Mouse (Mus musculus) heart, embryonic 13.5 days (tissue): ENCODE data around the gene Ccdc65. TPM values are rescaled to one million over a fixed set of nuclear protein-coding genes. Genes with fewer than 3 reads are reported as not detected.
"Not testable (repeated sequence)": the region's sequence is repeated elsewhere in the genome, so short reads cannot be mapped to it uniquely, and the experiment has no call there.

Experiments used
- ATAC-seq: fragments of 200-750 bp; cut with Nextera tagmentation; 2 replicates; pipeline ENCODE4 v1.8.0; 2017; ENCODE audit warnings: moderate TSS enrichment; ENCODE audit not compliant: insufficient number of reproducible peaks, low FRiP score, low TSS enrichment; ENCODE audit errors: extremely low read depth
- H3K27ac ChIP-seq: fragments of 300-500 bp; sonication (generic); replicated peaks from 2 replicates; pipeline ENCODE4 v1.5.1; 2015; ENCODE audit warnings: moderate library complexity, mild to moderate bottlenecking, inconsistent platforms
- H3K27me3 ChIP-seq: fragments of 300-500 bp; sonication (generic); replicated peaks from 2 replicates; pipeline ENCODE4 v1.6.1; 2015; ENCODE audit warnings: mild to moderate bottlenecking, inconsistent platforms
- H3K36me3 ChIP-seq: fragments of 300-500 bp; sonication (generic); 2 replicates; pipeline ENCODE4 v1.6.1; 2015; ENCODE audit warnings: mild to moderate bottlenecking, inconsistent platforms
- H3K4me1 ChIP-seq: fragments of 300-500 bp; sonication (generic); 2 replicates; pipeline ENCODE4 v1.6.1; 2015; ENCODE audit warnings: inconsistent platforms
- H3K4me2 ChIP-seq: fragments of 300-500 bp; sonication (generic); 2 replicates; pipeline ENCODE4 v1.6.1; 2015; ENCODE audit warnings: inconsistent platforms, mild to moderate bottlenecking, moderate library complexity
- H3K4me3 ChIP-seq: fragments of 300-500 bp; sonication (generic); 2 replicates; pipeline ENCODE4 v1.5.1; 2015; ENCODE audit warnings: moderate library complexity, mild to moderate bottlenecking, inconsistent platforms
- H3K9ac ChIP-seq: fragments of 300-500 bp; sonication (generic); 2 replicates; pipeline ENCODE4 v1.6.1; 2015; ENCODE audit warnings: inconsistent platforms, mild to moderate bottlenecking, moderate library complexity
- H3K9me3 ChIP-seq: fragments of 300-500 bp; sonication (generic); 2 replicates; pipeline ENCODE4 v1.6.1; 2016; ENCODE audit warnings: inconsistent platforms
- WGBS: fragments of 180-500 bp; shearing (Covaris S2); methylation state at CpG from one replicate; pipeline ENCODE4 v1.1.7; 2015; ENCODE audit warnings: mixed read lengths; 5-methylcytosine and 5-hydroxymethylcytosine counted together
- polyA plus RNA-seq: library from polyadenylated mRNA; unstranded; fragments of >200 nt; fragmentation: Nextera tagmentation; extraction: Ambion mirVana; gene quantifications from 2 replicates; pipeline ENCODE4 v1.2.1, GENCODE M21; 2015

Gene Ccdc65
- polyA plus RNA-seq, 1 experiment from 2014 or later: 0.39 TPM

DNA sequence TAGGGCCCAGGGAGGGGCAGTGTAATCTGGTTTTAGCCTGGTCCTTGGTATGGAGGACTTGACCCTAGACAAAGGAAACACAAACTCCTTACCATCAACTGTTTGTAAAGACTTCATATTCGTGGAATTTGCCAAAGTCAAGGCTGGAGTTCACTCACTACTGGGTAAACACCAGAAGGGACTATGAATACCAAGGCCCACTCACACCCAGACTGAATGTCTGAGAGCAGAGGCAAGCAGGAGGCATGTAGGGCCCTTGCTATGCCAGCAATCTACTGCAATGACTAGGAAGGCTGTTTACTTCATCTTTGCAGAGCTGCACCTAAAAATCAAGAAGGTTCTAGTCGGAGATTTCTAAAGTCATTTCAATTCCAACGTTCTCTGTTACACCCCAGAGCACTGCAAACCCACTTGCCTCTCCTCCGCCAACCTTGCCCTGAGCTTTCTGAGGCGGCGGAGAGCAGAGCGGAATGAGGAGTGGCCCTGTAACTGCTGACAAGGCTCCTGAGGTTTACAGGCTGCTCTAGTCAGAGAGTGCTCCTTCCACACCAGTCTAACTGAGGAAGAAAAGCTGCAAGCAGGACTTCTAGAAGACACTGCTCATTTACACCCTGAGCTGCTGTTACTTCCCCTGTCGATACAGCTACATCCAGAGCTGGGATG, 34.9 kb downstream of the Ccdc65 start:
- 73% methylated on average over 8 of the region's 8 CpGs for WGBS
- ATAC-seq: no peak

DNA sequence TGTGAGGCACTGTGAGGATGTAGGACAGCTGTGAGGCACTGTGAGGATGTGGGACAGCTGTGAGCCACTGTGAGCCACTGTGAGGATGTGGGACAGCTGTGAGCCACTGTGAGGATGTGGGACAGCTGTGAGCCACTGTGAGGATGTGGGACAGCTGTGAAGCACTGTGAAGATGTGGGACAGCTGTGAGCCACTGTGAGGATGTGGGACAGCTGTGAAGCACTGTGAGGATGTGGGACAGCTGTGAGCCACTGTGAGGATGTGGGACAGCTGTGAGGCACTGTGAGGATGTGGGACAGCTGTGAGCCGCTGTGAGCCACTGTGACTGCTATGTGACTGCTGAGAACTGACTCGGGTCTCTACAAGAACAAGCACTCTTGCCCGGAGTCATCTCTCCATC, 35.9 kb downstream of the Ccdc65 start:
- H3K4me2 ChIP-seq, H3K27ac ChIP-seq, ATAC-seq, H3K27me3 ChIP-seq, H3K9me3 ChIP-seq, H3K4me3 ChIP-seq, H3K9ac ChIP-seq: not testable (repeated sequence)
- Histone ChIP-seq H3K4me1 (peaks cover 33% of the 10 kb centered on the region), H3K36me3 (peaks cover 51% of the 10 kb centered on the region)
- WGBS: 77% methylated on average over 3 of the region's 3 CpGs

More for the DNA sequence above, 34.9 kb downstream of the Ccdc65 start:
- peaks cover 33% of the 10 kb centered on the region for H3K4me1 ChIP-seq
- no peaks in the 10 kb centered on the region for H3K27me3 ChIP-seq
- H3K4me3 ChIP-seq: no peak overlapping the region
- no peak overlapping the region for H3K4me2 ChIP-seq
- no peak overlapping the region for H3K9ac ChIP-seq
- peaks cover 59% of the 10 kb centered on the region for H3K36me3 ChIP-seq
- no peaks in the 10 kb centered on the region for H3K9me3 ChIP-seq
- no peak overlapping the region for H3K27ac ChIP-seq

DNA sequence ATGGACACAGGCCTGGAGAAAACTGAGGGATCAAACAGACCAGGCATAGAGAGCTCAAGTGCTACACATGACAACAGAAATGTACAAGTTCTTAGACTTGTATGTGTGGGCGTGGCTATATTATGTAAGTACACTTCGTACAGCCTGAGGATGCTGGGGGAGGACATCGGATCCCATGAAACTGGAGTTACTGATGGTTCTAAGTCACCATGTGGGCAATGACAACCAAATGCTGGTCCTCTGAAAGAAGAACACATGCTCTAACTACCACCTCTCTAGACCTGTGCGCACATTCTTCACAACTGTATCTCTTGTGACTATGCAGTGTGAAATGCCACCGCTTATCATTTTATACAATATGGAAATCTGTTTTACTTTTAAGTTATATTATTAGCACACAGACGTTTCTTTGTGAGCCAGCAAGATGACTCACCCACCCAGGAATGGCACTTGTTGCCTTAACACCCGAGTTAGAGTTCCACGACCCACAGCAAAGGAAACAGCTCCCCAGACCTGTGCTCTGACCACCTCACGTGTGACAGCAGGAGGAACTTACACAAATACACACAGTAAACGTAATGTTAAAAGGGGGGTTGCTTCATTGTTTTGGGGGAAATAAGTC, 38.4 kb downstream of the Ccdc65 start:
- 0 out of 2 replicates have a peak overlapping the region, but pooled peaks have one; percentile 10 for H3K9ac ChIP-seq
- ATAC-seq: no peak
- peaks cover 38% of the 10 kb centered on the region for H3K36me3 ChIP-seq
- no peaks in the 10 kb centered on the region for H3K9me3 ChIP-seq
- WGBS: 62% methylated on average over 10 of the region's 10 CpGs
- no peaks in the 10 kb centered on the region for H3K27me3 ChIP-seq
- peaks cover 33% of the 10 kb centered on the region for H3K4me1 ChIP-seq
- H3K4me2 ChIP-seq: no peak overlapping the region
- H3K4me3 ChIP-seq: no peak overlapping the region
- no peak overlapping the region for H3K27ac ChIP-seq

DNA sequence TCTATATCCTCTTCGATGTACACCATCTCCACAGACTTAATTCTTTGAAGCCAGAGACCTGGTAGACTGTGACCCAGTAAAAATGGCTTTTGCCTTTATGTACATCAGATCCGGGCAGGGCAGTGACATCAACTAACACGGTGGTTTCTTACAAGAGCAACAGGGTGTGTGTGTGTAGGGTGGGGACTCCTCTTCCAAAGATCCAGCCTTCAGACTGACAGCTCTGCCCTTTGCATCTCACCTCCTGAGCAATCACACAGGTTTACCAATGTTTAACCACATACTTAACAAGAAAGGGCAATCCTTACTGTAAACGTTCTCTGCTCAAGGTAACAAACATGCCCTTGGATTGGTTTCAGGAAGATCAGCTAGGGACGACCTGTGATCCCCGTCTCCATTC, 39.3 kb downstream of the Ccdc65 start:
- H3K27ac ChIP-seq: no peak overlapping the region
- no peaks in the 10 kb centered on the region for H3K27me3 ChIP-seq
- peaks cover 33% of the 10 kb centered on the region for H3K4me1 ChIP-seq
- no peak for ATAC-seq
- 78% methylated on average over 6 of the region's 6 CpGs for WGBS
- peaks cover 30% of the 10 kb centered on the region for H3K36me3 ChIP-seq
- no peak overlapping the region for H3K4me2 ChIP-seq
- no peaks in the 10 kb centered on the region for H3K9me3 ChIP-seq
- 0 out of 2 replicates have a peak overlapping the region, but pooled peaks have one; percentile 10 for H3K9ac ChIP-seq
- H3K4me3 ChIP-seq: no peak overlapping the region

DNA sequence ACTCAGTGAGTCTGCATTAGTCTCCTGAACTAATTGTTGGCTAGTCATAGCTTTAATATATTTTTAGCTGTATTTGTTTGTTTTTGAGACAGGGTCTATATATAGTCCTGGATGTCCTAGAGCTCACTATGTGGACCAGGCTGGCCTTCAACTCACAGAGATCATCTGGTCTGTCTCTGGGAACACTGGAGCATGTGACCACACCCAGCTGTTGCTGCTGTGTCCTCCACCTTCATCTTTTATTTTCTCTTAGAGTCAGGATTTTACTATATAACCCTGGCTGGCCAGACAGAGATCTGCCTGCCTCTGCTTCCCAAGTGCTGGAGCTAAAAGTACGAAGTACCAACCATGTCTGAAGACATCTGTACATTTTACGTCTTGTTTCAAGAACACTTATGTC, 41.1 kb downstream of the Ccdc65 start:
- Histone ChIP-seq H3K9ac (no peak overlapping the region), H3K4me3 (no peak overlapping the region), H3K36me3 (peaks cover 15% of the 10 kb centered on the region), H3K27ac (no peak overlapping the region), H3K27me3 (no peaks in the 10 kb centered on the region), H3K4me2 (no peak overlapping the region), H3K4me1 (peaks cover 39% of the 10 kb centered on the region), H3K9me3 (no peaks in the 10 kb centered on the region)
- 93% methylated on average over 2 of the region's 2 CpGs for WGBS
- ATAC-seq: no peak

DNA sequence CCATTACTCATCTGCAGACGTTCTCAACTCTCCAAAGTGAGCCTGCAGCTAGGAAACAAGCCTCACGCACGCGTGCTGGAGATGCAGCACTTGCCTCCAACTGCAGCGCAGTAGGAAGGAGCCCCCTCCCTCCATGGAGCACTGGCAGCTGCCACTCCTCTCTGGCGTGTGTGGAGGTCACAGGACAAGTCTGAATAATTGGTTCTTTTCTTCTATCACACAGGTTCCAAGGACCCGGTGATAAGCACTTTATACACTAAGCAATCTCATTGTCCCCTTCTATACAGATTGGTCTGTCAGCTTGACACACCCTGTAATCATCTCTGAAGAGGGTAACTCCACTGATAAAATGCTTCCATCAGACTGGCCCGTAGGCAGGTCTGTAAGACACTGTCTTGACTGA, 45.0 kb downstream of the Ccdc65 start:
- peaks cover 25% of the 10 kb centered on the region for H3K36me3 ChIP-seq
- no peak overlapping the region for H3K4me3 ChIP-seq
- 58% methylated on average over 8 of the region's 8 CpGs for WGBS
- no peak for ATAC-seq
- H3K9ac ChIP-seq: no peak overlapping the region
- H3K4me1 ChIP-seq: peaks cover 21% of the 10 kb centered on the region; the same call in 1 of the 2 replicates
- H3K9me3 ChIP-seq: no peaks in the 10 kb centered on the region
- H3K4me2 ChIP-seq: no peak overlapping the region
- no peaks in the 10 kb centered on the region for H3K27me3 ChIP-seq
- H3K27ac ChIP-seq: no peak overlapping the region

DNA sequence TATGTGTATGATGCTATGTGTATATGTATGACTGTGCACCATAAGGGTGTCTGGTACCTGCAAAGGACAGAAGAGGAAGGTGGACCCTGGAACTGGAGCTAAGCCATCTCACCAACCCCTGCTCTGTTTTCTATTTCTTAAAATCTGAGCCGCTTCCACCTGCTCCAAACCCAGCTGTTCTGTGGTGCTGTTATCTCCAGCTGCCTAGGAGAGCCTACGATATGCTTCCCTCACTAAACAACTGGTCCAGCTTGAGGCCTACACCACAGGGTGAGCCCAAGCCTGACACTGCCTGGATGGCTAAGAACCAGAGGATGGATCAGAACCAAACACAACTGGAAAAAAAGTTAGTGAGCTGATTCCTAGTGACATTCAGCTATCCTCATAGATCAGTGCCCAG, 46.1 kb downstream of the Ccdc65 start:
- H3K4me2 ChIP-seq: no peak overlapping the region
- peaks cover 35% of the 10 kb centered on the region for H3K36me3 ChIP-seq
- no peaks in the 10 kb centered on the region for H3K27me3 ChIP-seq
- no peak overlapping the region for H3K4me3 ChIP-seq
- H3K9ac ChIP-seq: 0 out of 2 replicates have a peak overlapping the region, but pooled peaks have one; percentile 21
- H3K27ac ChIP-seq: no peak overlapping the region
- ATAC-seq: no peak
- H3K9me3 ChIP-seq: no peaks in the 10 kb centered on the region
- 78% methylated on average over 2 of the region's 2 CpGs for WGBS
- H3K4me1 ChIP-seq: peaks cover 21% of the 10 kb centered on the region; the same call in 1 of the 2 replicates

DNA sequence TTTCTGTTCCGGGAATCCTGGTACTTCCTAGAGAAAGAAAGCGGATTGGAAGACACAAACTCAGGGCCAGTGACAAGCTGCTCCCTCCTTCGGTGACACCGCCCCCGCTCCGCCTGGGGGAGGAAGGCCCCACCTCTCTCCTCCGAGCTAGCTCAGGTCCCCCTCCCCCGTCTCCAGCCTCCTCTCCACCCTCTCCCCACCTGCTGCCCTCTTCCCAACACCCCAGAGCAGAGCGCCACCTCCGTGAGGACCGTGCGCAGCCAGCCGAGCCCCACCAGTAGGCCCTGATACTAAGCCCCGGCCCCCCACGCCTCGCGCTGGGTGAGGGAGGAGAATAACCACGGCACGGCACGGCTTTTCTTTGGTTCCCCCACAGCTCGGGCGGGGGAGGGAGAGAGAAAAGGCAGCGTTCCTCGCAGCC, 54.2 kb downstream of the Ccdc65 start:
- peak overlapping the region; percentile 99 for H3K4me3 ChIP-seq
- peak overlapping the region; percentile 98 for H3K9ac ChIP-seq
- WGBS: under 1% methylated on average over 22 of the region's 24 CpGs
- H3K4me1 ChIP-seq: peaks cover 18% of the 10 kb centered on the region
- H3K27ac ChIP-seq: peak overlapping the region; percentile 84
- ATAC-seq: peak; percentile 51; the same call in 1 of the 2 replicates
- no peaks in the 10 kb centered on the region for H3K9me3 ChIP-seq
- peak overlapping the region; percentile 88 for H3K4me2 ChIP-seq
- H3K36me3 ChIP-seq: peaks cover 31% of the 10 kb centered on the region
- H3K27me3 ChIP-seq: peaks cover 21% of the 10 kb centered on the region

DNA sequence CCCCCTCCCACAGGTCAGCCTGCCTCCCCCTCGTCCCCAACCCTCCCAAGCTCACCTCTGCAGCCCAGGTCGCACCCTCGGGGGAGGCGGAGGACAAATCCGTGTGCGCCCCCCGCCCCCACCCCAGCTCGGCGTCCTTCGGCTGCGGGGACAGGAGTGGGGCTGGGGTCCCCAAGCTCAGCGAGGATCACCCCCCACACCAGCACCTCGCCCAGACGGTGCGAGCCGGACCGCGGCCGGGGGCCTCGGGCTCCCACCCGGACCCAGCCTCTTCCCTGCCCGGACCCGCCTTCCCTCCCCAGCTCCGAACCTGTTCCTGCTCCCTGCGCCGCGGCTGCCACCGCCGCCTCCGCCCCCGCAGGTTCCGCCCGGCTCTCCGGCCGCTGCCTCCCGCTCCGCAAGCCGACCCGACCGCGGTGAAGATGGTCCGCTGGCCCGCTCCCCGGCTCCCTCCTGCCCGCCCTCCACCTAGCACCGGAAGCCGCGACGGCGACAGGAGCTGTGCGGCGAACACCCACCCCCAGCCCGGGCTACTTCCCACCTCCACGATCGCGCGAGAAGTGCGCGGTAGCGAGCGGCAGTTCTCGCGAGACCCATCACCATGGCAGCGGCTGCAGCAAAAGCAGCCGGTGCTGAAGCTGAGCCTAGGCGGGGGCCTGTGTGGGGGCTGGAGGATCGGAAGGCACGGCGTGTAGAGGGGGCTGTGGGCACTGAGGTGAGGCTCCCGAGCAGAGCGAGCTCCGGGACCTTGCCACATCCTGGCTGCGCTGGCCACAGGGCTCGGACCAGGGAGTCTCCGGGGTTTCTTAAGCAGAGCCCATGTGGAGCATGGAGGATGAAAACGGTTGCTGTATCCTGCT, 54.9 kb downstream of the Ccdc65 start, which contains the start of gene Arf3:
Gene Arf3, minus strand, starts transcription at position 545 of the 860 bp plus-strand sequence.
- Histone ChIP-seq H3K27me3 (peaks cover 24% of the 10 kb centered on the region), H3K27ac (peak within 1 kb of the TSS; percentile 84), H3K9ac (peak within 1 kb of the TSS; percentile 98), H3K4me1 (peaks cover 18% of the 10 kb centered on the region), H3K9me3 (no peaks in the 10 kb centered on the region), H3K4me2 (peak within 1 kb of the TSS; percentile 88), H3K4me3 (peak within 1 kb of the TSS; percentile 99), H3K36me3 (peaks cover 26% of the 10 kb centered on the region)
- ATAC-seq: peak; percentile 87
- under 1% methylated on average over 65 of the region's 76 CpGs for WGBS

DNA sequence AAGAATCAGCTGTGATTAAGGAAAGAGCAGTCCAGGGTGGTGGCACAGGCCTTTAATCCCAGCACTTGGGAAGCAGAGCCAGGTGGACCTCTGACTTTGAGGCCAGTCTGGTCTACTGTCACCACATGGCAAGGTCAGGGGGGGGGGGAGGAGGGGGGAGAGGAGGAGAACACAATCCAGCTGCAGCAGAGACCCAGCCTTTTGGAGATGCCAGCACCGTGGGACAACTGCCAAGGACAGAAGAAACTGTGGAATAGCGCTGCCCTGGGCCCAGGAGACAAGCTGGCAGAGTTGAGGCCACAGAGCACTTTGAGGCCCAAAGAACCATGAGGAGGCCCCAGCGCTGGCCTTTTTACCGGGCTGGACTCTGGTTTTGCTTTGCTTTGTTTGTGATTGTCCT, 57.9 kb downstream of the Ccdc65 start:
- Histone ChIP-seq H3K9me3 (no peaks in the 10 kb centered on the region), H3K4me1 (peaks cover 17% of the 10 kb centered on the region), H3K27ac (no peak overlapping the region), H3K4me3 (no peak overlapping the region), H3K36me3 (0 out of 2 replicates have a peak, but pooled peaks cover 2% of the 10 kb centered on the region), H3K9ac (no peak overlapping the region), H3K27me3 (peaks cover 53% of the 10 kb centered on the region), H3K4me2 (no peak overlapping the region)
- WGBS: 59% methylated on average over 4 of the region's 4 CpGs
- no peak for ATAC-seq

DNA sequence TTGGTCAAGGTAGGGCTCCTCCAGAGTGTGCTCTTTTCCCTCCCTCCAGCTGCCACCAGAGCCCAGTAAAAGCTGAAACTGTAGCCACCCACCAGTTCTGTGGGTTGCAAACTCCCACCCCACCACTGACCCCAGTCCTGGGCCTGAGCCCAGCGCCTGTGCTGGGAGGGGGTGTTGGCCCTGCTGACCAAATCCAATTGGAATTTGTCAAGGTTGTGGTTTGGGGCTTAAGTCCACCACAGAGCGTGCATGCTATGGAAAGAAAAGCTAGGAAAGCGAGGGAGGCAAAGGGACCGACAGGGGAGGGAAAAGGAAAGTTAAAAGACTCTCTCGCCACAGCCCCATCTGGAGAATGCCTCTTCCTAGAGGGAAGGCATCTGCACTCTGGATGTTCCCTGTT, 60.3 kb downstream of the Ccdc65 start:
- Histone ChIP-seq H3K4me2 (no peak overlapping the region), H3K4me1 (peaks cover 17% of the 10 kb centered on the region), H3K9ac (no peak overlapping the region), H3K4me3 (no peak overlapping the region), H3K36me3 (no peaks in the 10 kb centered on the region), H3K27ac (no peak overlapping the region), H3K9me3 (no peaks in the 10 kb centered on the region), H3K27me3 (peaks cover 77% of the 10 kb centered on the region)
- ATAC-seq: no peak
- WGBS: 23% methylated on average over 5 of the region's 5 CpGs
